Mouse (Mus musculus) heart, embryonic 12.5 days (tissue): ENCODE data around the gene Pitpnb. TPM values are rescaled to one million over a fixed set of nuclear protein-coding genes. Genes with fewer than 3 reads are reported as not detected.
A peak's percentile ranks its signal among the peaks of the same experiment; 100 is the strongest.

Experiments used
- ATAC-seq: fragments of 200-750 bp; cut with Nextera tagmentation; 2 replicates; pipeline ENCODE4 v1.8.0; 2017; ENCODE audit warnings: moderate TSS enrichment, moderate library complexity; ENCODE audit not compliant: insufficient number of reproducible peaks, low FRiP score
- H3K27ac ChIP-seq: fragments of 300-500 bp; sonication (generic); 2 replicates; pipeline ENCODE4 v1.5.1; 2016; ENCODE audit warnings: mild to moderate bottlenecking, moderate library complexity; ENCODE audit not compliant: poor library complexity, severe bottlenecking
- H3K27me3 ChIP-seq: fragments of 300-500 bp; sonication (generic); replicated peaks from 2 replicates; pipeline ENCODE4 v1.6.1; 2016; ENCODE audit warnings: mild to moderate bottlenecking, moderate library complexity
- H3K36me3 ChIP-seq: fragments of 300-500 bp; sonication (generic); 2 replicates; pipeline ENCODE4 v1.6.1; 2016; ENCODE audit warnings: mild to moderate bottlenecking, moderate library complexity
- H3K4me1 ChIP-seq: fragments of 300-500 bp; sonication (generic); replicated peaks from 2 replicates; pipeline ENCODE4 v1.6.1; 2016; ENCODE audit warnings: mild to moderate bottlenecking
- H3K4me2 ChIP-seq: fragments of 300-500 bp; sonication (generic); 2 replicates; pipeline ENCODE4 v1.6.1; 2016; ENCODE audit warnings: mild to moderate bottlenecking, moderate library complexity
- H3K4me3 ChIP-seq: fragments of 300-500 bp; sonication (generic); 2 replicates; pipeline ENCODE4 v1.5.1; 2016; ENCODE audit warnings: mild to moderate bottlenecking
- H3K9ac ChIP-seq: fragments of 300-500 bp; sonication (generic); 2 replicates; pipeline ENCODE4 v1.6.1; 2016; ENCODE audit warnings: mild to moderate bottlenecking, moderate library complexity
- H3K9me3 ChIP-seq: fragments of 300-500 bp; sonication (generic); replicated peaks from 2 replicates; pipeline ENCODE4 v1.6.1; 2016; ENCODE audit warnings: mild to moderate bottlenecking, moderate library complexity
- WGBS: fragments of 180-500 bp; shearing (Covaris S2); methylation state at CpG from one replicate; pipeline ENCODE4 v1.1.7; 2016; 5-methylcytosine and 5-hydroxymethylcytosine counted together
- polyA plus RNA-seq: library from polyadenylated mRNA; unstranded; fragments of >200 nt; fragmentation: Nextera tagmentation; extraction: Ambion mirVana; gene quantifications from 2 replicates; pipeline ENCODE4 v1.2.1, GENCODE M21; 2016

Pitpnb gene
- polyA plus RNA-seq, 1 experiment from 2014 or later, result 79.9 TPM

- Histone ChIP-seq H3K27me3 (peaks cover 37% of the 10 kb centered on the region), H3K4me2 (peak within 1 kb of the TSS; percentile 85), H3K27ac (peak within 1 kb of the TSS; percentile 74), H3K4me1 (peaks cover 53% of the 10 kb centered on the region), H3K9me3 (no peaks in the 10 kb centered on the region), H3K9ac (peak within 1 kb of the TSS; percentile 93), H3K4me3 (peak within 1 kb of the TSS; percentile 87), H3K36me3 (peaks cover 16% of the 10 kb centered on the region)
- under 1% methylated on average over 88 of the region's 88 CpGs for WGBS
- peak; percentile 87 for ATAC-seq
Measured at GRCm38 (mm10) chr5:111416591-111417374, 86.2 kb downstream of the Pitpnb start, which contains the start of gene Mn1. TSS of gene Mn1 (plus strand) at chr5:111417362.

GRCm38 (mm10) chr5:111417378-111418131 is 87.0 kb downstream of the Pitpnb start:
- peaks cover 20% of the 10 kb centered on the region for H3K36me3 ChIP-seq
- H3K4me2 ChIP-seq, result peak overlapping the region; percentile 85
- under 1% methylated on average over 105 of the region's 105 CpGs for WGBS
- H3K9me3 ChIP-seq, result no peaks in the 10 kb centered on the region
- H3K4me1 ChIP-seq, result peaks cover 61% of the 10 kb centered on the region
- peaks cover 40% of the 10 kb centered on the region for H3K27me3 ChIP-seq
- ATAC-seq, result no peak
- peak overlapping the region; percentile 93 for H3K9ac ChIP-seq
- peak overlapping the region; percentile 74 for H3K27ac ChIP-seq
- H3K4me3 ChIP-seq, result peak overlapping the region; percentile 87

DNA sequence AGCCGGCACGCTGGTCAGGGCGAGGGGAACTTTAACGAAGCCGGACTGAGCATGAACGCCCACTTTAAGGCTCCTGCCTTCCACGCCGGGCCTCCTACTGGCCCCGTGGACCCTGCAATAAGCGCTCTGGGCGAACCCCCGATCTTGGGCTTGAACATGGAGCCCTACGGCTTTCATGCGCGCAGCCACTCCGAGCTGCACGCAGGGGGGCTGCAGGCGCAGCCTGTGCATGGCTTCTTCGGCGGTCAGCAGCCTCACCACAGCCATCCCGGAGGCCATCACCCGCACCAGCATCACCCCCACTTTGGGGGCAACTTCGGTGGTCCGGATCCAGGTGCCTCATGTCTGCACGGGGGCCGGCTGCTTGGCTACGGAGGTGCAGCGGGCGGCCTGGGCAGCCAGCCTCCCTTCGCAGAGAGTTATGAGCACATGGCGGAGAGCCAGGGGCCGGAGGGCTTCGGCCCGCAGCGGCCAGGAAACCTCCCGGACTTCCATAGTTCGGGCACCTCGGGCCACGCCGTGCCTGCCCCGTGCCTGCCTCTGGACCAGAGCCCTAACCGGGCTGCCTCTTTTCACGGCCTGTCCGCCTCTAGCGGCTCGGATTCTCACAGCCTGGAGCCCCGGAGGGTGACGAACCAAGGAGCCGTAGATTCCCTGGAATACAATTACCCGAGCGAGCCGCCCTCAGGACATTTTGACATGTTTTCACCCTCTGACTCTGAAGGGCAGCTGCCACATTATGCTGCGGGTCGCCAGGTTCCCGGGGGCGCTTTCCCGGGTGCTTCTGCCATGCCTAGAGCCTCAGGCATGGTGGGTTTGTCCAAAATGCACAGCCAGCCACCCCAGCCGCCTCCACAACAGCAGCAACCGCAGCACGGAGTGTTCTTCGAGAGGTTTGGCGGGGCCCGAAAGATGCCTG is 87.9 kb downstream of the Pitpnb start:
- H3K9me3 ChIP-seq, result no peaks in the 10 kb centered on the region
- H3K27me3 ChIP-seq, result peaks cover 34% of the 10 kb centered on the region
- peak overlapping the region; percentile 93 for H3K9ac ChIP-seq
- H3K4me3 ChIP-seq, result peak overlapping the region; percentile 87
- H3K36me3 ChIP-seq, result peaks cover 20% of the 10 kb centered on the region
- H3K4me1 ChIP-seq, result peaks cover 64% of the 10 kb centered on the region
- no peak overlapping the region for H3K27ac ChIP-seq
- H3K4me2 ChIP-seq, result peak overlapping the region; percentile 85
- no peak for ATAC-seq
- 2% methylated on average over 62 of the region's 63 CpGs for WGBS

DNA sequence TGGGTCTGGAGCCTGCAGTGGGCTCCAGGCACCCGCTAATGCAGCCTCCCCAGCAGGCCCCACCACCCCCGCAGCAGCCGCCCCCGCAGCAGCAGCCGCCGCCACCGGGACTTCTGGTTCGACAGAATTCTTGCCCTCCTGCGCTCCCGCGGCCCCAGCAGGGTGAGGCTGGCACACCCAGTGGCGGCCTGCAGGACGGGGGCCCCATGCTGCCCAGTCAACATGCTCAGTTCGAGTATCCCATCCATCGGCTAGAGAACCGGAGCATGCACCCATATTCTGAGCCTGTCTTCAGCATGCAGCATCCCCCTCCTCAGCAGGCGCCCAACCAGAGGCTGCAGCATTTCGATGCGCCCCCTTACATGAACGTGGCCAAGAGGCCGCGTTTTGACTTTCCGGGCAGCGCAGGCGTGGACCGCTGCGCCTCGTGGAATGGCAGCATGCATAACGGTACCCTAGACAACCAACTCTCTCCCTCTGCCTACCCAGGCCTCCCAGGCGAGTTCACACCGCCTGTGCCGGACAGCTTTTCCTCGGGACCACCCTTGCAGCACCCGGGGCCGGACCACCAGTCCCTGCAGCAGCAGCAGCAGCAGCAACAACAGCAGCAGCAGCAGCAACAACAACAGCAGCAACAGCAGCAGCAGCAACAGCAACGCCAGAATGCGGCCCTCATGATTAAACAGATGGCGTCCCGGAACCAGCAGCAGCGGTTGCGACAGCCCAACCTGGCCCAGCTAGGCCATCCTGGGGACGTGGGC is 88.7 kb downstream of the Pitpnb start:
- H3K9me3 ChIP-seq, result no peaks in the 10 kb centered on the region
- no peak for ATAC-seq
- peak overlapping the region; percentile 85 for H3K4me2 ChIP-seq
- peak overlapping the region; percentile 93 for H3K9ac ChIP-seq
- peaks cover 20% of the 10 kb centered on the region for H3K36me3 ChIP-seq
- peaks cover 58% of the 10 kb centered on the region for H3K4me1 ChIP-seq
- 10% methylated on average over 42 of the region's 42 CpGs for WGBS
- H3K4me3 ChIP-seq, result peak overlapping the region; percentile 87
- peaks cover 29% of the 10 kb centered on the region for H3K27me3 ChIP-seq
- no peak overlapping the region for H3K27ac ChIP-seq

DNA sequence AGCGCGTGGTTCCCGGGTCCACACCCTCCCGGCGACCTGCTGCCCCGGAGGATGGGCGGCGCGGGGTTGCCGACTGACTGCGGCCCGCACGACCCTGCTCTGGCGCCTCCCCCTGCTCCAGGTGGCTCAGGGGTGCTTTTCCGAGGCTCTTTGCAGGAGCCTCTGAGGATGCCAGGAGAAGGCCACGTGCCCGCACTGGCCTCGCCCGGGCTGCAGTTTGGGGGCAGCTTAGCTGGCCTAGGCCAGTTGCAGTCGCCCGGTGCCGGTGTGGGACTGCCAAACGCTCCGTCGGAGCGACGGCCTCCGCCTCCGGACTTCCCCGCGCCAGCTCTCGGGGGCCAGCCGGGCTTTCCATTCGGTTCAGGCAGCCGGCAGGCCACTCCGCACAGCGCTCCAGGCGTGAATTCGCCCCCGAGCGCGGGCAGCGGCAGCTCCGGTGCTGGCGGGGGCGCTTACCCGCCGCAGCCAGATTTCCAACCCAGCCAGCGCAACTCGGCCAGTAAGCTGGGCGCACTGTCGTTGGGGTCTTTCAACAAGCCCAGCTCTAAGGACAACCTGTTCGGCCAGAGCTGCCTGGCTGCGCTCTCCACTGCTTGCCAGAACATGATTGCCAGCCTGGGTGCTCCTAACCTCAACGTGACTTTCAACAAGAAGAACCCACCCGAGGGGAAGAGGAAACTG is 89.6 kb downstream of the Pitpnb start:
- H3K4me3 ChIP-seq, result peak overlapping the region; percentile 87
- H3K4me2 ChIP-seq, result peak overlapping the region; percentile 85
- no peak for ATAC-seq
- H3K36me3 ChIP-seq, result peaks cover 24% of the 10 kb centered on the region
- 5% methylated on average over 56 of the region's 56 CpGs for WGBS
- H3K4me1 ChIP-seq, result peaks cover 54% of the 10 kb centered on the region
- peak overlapping the region; percentile 93 for H3K9ac ChIP-seq
- H3K27ac ChIP-seq, result no peak overlapping the region
- H3K9me3 ChIP-seq, result no peaks in the 10 kb centered on the region
- H3K27me3 ChIP-seq, result peaks cover 29% of the 10 kb centered on the region

DNA sequence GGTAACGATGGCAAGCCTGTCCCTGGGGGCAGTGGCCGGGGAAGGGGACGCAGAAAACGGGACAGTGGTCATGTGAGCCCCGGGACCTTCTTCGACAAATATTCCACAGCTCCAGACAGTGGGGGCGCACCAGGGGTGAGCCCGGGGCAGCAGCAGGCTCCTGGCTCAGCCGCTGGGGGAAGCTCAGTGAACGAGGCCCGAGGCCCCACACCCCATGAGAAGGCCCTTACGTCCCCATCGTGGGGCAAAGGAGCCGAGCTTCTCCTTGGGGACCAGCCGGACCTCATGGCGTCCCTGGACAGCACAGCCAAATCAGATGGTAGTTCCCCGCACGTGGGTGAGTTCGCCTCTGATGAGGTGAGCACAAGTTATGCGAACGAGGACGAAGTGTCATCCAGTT is 90.3 kb downstream of the Pitpnb start:
- H3K27ac ChIP-seq, result no peak overlapping the region
- no peaks in the 10 kb centered on the region for H3K9me3 ChIP-seq
- H3K4me1 ChIP-seq, result peaks cover 56% of the 10 kb centered on the region
- 60% methylated on average over 22 of the region's 22 CpGs for WGBS
- H3K27me3 ChIP-seq, result peaks cover 29% of the 10 kb centered on the region
- ATAC-seq, result no peak
- peak overlapping the region; percentile 85 for H3K4me2 ChIP-seq
- peak overlapping the region; percentile 87 for H3K4me3 ChIP-seq
- peaks cover 26% of the 10 kb centered on the region for H3K36me3 ChIP-seq
- peak overlapping the region; percentile 93 for H3K9ac ChIP-seq

- H3K36me3 ChIP-seq, result peaks cover 26% of the 10 kb centered on the region
Measured at GRCm38 (mm10) chr5:111421424-111421823, 90.9 kb downstream of the Pitpnb start.

DNA sequence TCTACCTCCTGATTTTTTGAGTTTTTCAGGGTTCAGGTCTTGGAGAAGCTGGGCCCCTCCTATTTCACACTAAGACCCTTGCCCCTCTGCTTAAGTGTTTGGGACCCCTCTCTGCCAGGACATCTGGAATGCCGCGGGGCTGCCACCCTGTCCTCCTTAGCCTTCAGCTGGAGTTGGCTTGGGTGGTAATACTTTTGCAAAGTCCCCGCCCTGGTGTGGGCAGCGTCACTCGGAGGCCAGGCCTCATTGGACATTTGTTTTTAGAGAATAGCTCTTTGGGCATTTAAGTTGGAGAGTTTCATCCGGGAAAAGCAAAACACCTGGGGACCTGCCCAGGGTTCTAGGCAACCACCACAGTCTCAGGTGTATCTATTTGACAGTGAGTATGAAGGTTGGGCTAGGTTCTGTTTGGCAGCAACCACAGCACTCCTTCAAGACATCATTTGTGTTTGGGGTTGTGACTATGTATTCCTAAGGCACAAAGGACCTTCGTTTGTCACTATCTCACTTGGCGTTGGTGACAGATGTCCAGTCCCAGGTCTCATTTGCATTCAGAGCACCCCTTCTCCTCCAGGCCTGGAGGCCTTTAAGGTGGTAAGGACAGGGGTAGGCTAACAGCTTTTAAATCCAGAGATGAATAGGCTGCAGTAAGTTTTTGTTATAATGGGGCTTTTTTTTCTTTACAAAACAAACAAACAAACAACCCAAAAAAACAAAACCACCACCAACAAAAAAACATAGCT is 91.7 kb downstream of the Pitpnb start:
- no peaks in the 10 kb centered on the region for H3K9me3 ChIP-seq
- peaks cover 27% of the 10 kb centered on the region for H3K36me3 ChIP-seq
- H3K4me2 ChIP-seq, result peak overlapping the region; percentile 85
- 0 out of 2 replicates have a peak overlapping the region, but pooled peaks have one; percentile 6 for H3K4me3 ChIP-seq
- H3K9ac ChIP-seq, result 0 out of 2 replicates have a peak overlapping the region, but pooled peaks have one; percentile 24
- ATAC-seq, result no peak
- H3K4me1 ChIP-seq, result peaks cover 67% of the 10 kb centered on the region
- H3K27me3 ChIP-seq, result peaks cover 29% of the 10 kb centered on the region
- WGBS, result 60% methylated on average over 8 of the region's 8 CpGs
- no peak overlapping the region for H3K27ac ChIP-seq

More at GRCm38 (mm10) chr5:111421424-111421823, 90.9 kb downstream of the Pitpnb start:
- peaks cover 60% of the 10 kb centered on the region for H3K4me1 ChIP-seq
- H3K9ac ChIP-seq, result no peak overlapping the region
- no peak overlapping the region for H3K27ac ChIP-seq
- H3K9me3 ChIP-seq, result no peaks in the 10 kb centered on the region
- WGBS, result 80% methylated on average over 15 of the region's 15 CpGs
- H3K4me2 ChIP-seq, result peak overlapping the region; percentile 85
- 0 out of 2 replicates have a peak overlapping the region, but pooled peaks have one; percentile 3 for H3K4me3 ChIP-seq
- H3K27me3 ChIP-seq, result peaks cover 29% of the 10 kb centered on the region
- ATAC-seq, result no peak

- no peak overlapping the region for H3K9ac ChIP-seq
Measured at GRCm38 (mm10) chr5:111423011-111423410, 92.4 kb downstream of the Pitpnb start.

More at GRCm38 (mm10) chr5:111423011-111423410, 92.4 kb downstream of the Pitpnb start:
- Histone ChIP-seq H3K36me3 (peaks cover 29% of the 10 kb centered on the region), H3K27me3 (peaks cover 35% of the 10 kb centered on the region), H3K4me3 (no peak overlapping the region), H3K4me2 (peak overlapping the region; percentile 85), H3K4me1 (peaks cover 67% of the 10 kb centered on the region), H3K9me3 (no peaks in the 10 kb centered on the region), H3K27ac (no peak overlapping the region)
- WGBS, result 82% methylated on average over 10 of the region's 10 CpGs
- ATAC-seq, result no peak
